Mouse (Mus musculus): Measurements from ENCODE around the gene Olfr15.

Olfr15 gene

DNA sequence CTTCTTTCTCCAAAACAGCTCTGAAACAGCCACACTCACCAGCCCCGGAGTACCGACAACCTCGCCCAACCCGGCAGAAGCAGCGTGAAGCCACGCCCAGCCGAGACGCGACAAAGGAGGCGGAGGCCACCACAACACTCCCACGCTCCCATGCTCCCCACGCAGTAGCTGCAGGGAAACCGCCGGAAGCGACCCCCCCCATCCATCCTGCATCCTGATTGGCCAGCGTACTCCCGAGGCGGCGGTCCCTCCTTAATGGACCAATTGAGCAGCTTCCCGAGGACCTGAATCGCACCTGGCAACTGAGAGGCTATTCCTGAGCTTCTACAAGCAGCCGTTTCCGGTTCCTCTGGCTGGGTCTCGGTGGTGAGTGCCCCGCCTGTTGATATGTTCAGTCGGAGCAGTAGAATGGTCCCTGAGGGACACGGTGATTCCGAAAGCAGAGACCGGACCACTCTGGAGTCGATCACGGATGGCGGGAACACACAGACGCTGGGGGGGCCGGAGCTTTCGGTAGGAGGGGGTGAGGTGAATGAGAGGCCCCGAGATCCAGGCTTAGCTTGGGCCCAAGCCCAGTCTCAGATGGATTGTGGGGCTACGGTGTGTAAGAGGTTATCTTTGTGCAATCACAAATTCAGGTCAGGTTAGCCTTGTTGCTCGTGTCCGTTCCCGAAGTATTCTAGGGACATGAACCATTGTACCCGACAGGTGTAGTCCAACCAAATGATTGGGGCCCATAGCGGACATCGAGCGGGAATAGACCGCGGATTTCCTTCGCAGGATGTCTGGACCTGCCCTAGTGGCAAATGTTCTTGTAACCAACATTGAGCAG, 41.8 kb downstream of the Olfr15 start, which contains the start of gene Naa60:
Gene Naa60 (plus strand): TSS at position 160 of the 832 bp plus-strand sequence.
- DNase-seq (ENCODE audit: low spot score in 2 of 2), result peak; percentile 69 to 80

DNA sequence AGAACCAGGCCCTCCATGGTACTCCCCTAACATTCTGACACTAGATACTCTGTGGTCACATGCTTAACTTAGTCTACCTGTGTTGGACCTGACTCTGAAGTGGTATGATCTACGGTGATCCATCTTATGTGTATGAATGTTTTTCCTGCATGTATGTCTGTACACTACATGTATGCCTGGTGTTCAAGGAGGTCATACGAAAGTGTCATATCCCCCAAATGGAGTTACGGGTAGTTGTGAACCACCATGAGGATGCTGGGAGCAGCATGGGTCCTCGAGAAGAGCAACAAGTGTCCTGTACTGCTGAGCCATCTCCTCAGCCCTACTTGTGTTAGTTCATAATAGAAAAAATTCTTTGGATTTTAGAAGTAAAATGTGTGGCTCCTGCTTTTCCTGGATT, 45.7 kb downstream of the Olfr15 start:
- no peak for DNase-seq (ENCODE audit: low spot score in 2 of 2)

DNA sequence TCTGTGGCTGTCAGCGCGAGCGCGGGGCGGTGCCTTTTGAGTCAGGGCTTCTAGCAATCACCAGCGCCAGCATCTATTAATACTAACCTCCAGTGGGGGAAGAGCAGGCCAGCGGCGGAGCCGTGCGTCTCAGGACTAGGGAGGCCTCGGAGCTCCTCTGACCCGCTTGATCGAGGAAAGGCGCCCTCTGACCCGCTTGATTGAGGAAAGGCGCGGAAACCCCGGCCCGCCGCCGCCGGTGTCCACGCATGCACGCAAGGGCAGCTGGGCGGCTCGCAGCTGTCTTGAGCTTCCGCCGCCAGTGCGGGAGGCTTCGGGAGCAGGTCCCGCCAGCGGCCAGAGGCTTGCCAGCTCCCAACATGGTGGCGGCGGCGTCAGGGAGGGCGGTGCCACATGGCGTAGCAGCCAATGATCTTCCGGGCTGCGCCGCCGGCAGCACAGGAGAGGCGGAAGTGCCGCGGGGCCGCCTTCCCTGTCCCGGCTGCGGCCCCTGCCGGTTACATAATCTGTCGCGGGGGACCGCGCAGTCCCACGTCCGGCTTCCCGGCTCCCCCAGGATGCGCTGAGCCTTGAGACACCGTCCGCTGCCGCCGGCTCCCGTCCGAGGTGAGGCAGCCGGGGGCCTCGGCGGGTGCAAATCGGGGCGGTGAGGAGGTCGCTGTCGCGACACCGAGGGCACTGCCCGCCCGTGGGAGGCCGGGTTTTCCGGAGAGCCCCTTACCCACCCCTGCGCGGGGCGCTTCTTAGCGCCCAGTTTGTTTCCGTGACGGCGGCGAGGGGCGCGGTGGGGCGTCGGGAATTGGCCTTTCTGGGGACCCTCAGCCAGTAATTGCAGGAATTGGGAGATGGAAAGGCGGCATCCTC, 53.8 kb downstream of the Olfr15 start, which contains the start of the genes Zfp597 and Gm20695:
Gene Zfp597 (minus strand): TSS at position 361 of the 864 bp plus-strand sequence.
Gene Gm20695 (plus strand): TSS at position 448 of the 864 bp plus-strand sequence.
- DNase-seq (ENCODE audit: low spot score in 2 of 2), result peak; percentile 81 to 86

DNA sequence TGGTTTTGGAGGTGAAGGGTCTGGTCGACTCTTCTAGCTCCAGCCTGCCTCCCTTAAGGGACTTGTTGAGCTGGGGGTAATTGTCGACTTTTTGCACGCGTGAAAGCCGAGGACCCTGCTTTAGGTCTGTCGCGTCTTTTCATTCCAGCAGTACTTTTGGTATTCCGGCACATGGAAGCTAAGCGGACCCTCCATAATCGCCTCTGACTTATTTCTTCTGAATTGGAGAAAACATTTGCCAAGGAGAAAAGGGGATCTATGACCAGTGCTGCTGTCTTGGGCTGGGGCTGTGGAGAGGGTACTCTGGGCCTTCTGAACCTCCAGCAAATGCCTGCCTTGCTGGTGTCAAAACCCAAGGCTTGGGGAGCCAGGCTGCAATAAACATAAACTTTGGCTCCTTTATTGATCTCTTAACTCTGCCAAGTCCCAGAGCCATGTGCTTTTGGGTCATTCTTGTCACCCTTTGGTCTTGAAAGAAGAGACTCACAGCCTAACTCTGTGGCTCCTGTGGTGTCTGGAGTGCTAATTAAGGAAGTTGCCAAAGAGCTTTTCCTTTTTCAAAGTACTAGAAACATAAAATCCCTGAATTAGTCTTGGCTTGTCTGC, 54.5 kb downstream of the Olfr15 start:
- DNase-seq (ENCODE audit: low spot score in 2 of 2), result no peak

DNA sequence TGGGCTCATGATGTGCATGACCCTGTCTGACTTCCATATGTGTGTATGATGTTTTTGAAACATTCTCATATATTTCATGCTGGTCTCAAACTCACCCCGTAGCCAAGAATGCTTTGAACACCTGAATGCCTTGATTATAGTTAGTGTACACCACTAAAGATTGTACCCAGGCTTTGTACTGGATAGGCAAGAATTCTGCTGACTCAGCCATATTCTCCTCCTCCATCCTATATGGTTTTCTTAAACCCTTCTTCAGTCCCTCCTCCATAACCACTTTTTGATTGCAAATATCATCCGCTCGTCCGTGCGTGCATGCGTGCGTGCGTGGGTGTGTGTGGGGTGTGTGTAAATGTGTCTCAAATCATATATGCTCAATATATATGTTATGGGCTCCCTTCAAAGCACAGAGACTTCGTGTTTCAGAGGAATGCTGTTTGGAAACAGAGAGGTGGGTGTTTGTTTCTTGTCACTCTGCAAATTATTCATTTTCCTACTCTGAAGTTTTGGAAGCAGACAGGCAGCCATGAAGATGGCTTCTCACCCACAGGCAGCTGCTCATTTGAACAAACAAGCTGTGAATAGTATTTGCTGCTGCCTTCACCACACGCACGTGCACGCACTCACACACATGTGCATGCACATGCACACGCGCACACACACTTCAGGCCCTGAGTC, 61.1 kb downstream of the Olfr15 start:
- DNase-seq (ENCODE audit: low spot score in 2 of 2), result no peak

GRCm38 (mm10) chr16:3893739-3894138, 63.1 kb downstream of the Olfr15 start:
- no peak for DNase-seq (ENCODE audit: low spot score in 2 of 2)

All from natural killer cell, adult 2 months (primary cell).